Comparison of ENCODE assay signal across 9 mouse cellular contexts in the genomic region with DNA sequence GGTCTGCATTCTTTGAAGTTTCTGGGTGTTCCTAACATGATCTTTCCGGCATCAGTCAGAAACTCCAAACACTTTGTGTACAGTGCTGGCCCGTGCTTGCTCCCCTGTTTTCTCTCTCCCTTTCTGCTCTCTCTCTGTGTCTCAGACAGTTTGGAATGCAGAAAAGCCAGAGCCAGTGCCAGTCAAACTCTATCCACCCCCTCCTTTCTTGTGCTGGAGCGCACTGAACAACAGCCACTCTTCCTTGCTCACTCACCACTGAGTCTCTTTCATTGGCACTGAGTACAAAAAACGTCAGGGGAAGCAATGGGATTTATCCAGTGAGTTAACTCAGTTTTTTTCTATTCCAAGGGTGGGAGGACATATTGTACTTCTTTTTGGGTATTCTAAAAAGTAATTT.
DNase-seq lines count a peak whose midpoint lies in the region; ATAC-seq and TF ChIP-seq lines count a peak whose summit lies in the region.
"Had no signal": no experiment of that assay in that cellular context is flagged by ENCODE, and none has a peak within 500 bp of the region (broad histone marks: within the 10 kb centered on the region; RNA-seq: fewer than 3 reads in every experiment).

No protein-coding gene starts in this region.

- intact Hi-C loops in heart, postnatal 25 days (cut with DNase I): no loop called here

- TF ChIP-seq CTCF in lung, postnatal 0 days (IDR thresholded peaks at IDR 0.05): no peak

- H3K9me3 ChIP-seq in lung, postnatal 0 days (ENCODE audit: low read length): no peaks in the 10 kb centered on the region
- H3K9me3 ChIP-seq in stomach, embryonic 16.5 days (replicated peaks; ENCODE audit: control insufficient read depth, low read length): no peaks in the 10 kb centered on the region
- H3K9me3 ChIP-seq: liver, embryonic 13.5 days had no signal

- no peak for TF ChIP-seq EP300 in lung, postnatal 0 days (IDR thresholded peaks at IDR 0.05)

- DNase-seq in cerebellum, adult 9-11 months: peak; percentile 13
- no peak for DNase-seq in cerebellum, adult 11 months
- DNase-seq in urinary bladder, postnatal 14 days (ENCODE audit: low spot score): peak; percentile 57
- DNase-seq in urinary bladder, adult 2 months (ENCODE audit: low spot score): no peak
- peak; percentile 14 for DNase-seq in heart, postnatal 25 days (ENCODE audit: low spot score)
- DNase-seq in lung, postnatal 0 days (ENCODE audit: low spot score): peak; percentile 56
- DNase-seq in ovary, postnatal 14 days (ENCODE audit: low spot score): no peak
- DNase-seq: liver, embryonic 13.5 days had no signal

- WGBS in lung, postnatal 0 days: 25% methylated on average over 4 of the region's 4 CpGs
- WGBS in stomach, embryonic 16.5 days: 24% methylated on average over 4 of the region's 4 CpGs

- H3K4me2 ChIP-seq in lung, postnatal 0 days (replicated peaks; ENCODE audit: low read depth, low read length): 0 out of 2 replicates have a peak overlapping the region, but pooled peaks have one; percentile 1
- no peak overlapping the region for H3K4me2 ChIP-seq in stomach, embryonic 16.5 days (ENCODE audit: low read depth, low read length)
- H3K4me2 ChIP-seq: liver, embryonic 13.5 days had no signal

- H3K27me3 ChIP-seq in lung, postnatal 0 days (replicated peaks; ENCODE audit: insufficient read depth, low read length): no peaks in the 10 kb centered on the region
- H3K27me3 ChIP-seq in stomach, embryonic 16.5 days (ENCODE audit: control insufficient read depth, insufficient read depth, low read length): no peaks in the 10 kb centered on the region
- H3K27me3 ChIP-seq: liver, embryonic 13.5 days had no signal

- peak; percentile 85 for ATAC-seq in lung, postnatal 0 days
- peak; percentile 73; the same call in 1 of the 2 replicates for ATAC-seq in stomach, embryonic 16.5 days (ENCODE audit: insufficient read depth, low FRiP score)

- no peaks in the 10 kb centered on the region for H3K36me3 ChIP-seq in lung, postnatal 0 days (ENCODE audit: insufficient read depth, low read length)
- no peaks in the 10 kb centered on the region for H3K36me3 ChIP-seq in stomach, embryonic 16.5 days (ENCODE audit: control insufficient read depth, insufficient read depth, low read length)
- H3K36me3 ChIP-seq: liver, embryonic 13.5 days had no signal

- no peak overlapping the region for H3K9ac ChIP-seq in lung, postnatal 0 days (replicated peaks; ENCODE audit: low read depth)
- no peak overlapping the region for H3K9ac ChIP-seq in stomach, embryonic 16.5 days (ENCODE audit: low read length)
- H3K9ac ChIP-seq: liver, embryonic 13.5 days had no signal

- no peak overlapping the region for H3K4me3 ChIP-seq in lung, postnatal 0 days (ENCODE audit: low read depth, low read length)
- H3K4me3 ChIP-seq in stomach, embryonic 16.5 days (replicated peaks; ENCODE audit: low read length): no peak overlapping the region
- H3K4me3 ChIP-seq: liver, embryonic 13.5 days had no signal

- no peaks in the 10 kb centered on the region for H3K4me1 ChIP-seq in lung, postnatal 0 days (ENCODE audit: insufficient read depth, low read depth, low read length)
- no peaks in the 10 kb centered on the region for H3K4me1 ChIP-seq in stomach, embryonic 16.5 days (ENCODE audit: control insufficient read depth, insufficient read depth, low read length)
- H3K4me1 ChIP-seq: liver, embryonic 13.5 days had no signal

- no peak overlapping the region for H3K27ac ChIP-seq in lung, postnatal 0 days (ENCODE audit: low read length)
- H3K27ac ChIP-seq in stomach, embryonic 16.5 days (ENCODE audit: low read length): no peak overlapping the region
- H3K27ac ChIP-seq: liver, embryonic 13.5 days had no signal

Comparison
In these comparisons a context has a peak if more than half of its experiments do, and no peak if none do; other contexts are left out.
1. DNase-seq: peak in cerebellum, adult 9-11 months (single experiment), urinary bladder, postnatal 14 days (single experiment), heart, postnatal 25 days (single experiment) and lung, postnatal 0 days (single experiment); none in cerebellum, adult 11 months (single experiment), urinary bladder, adult 2 months (single experiment) and ovary, postnatal 14 days (single experiment).